Mouse (Mus musculus) kidney, adult 2 months (tissue): ENCODE measurements around the gene Cutal.
"Not testable (repeated sequence)": the region's sequence is repeated elsewhere in the genome, so short reads cannot be mapped to it uniquely, and the experiment has no call there.

Experiments
- CTCF ChIP-seq: fragments of 200-500 bp; conservative IDR thresholded peaks from 2 replicates; pipeline ENCODE4 v1.5.1; 2011; ENCODE audit warnings: low read depth, mild to moderate bottlenecking, control low read depth, low read length, moderate library complexity, mixed read lengths; ENCODE audit not compliant: insufficient read depth, insufficient read length
- POLR2A ChIP-seq: fragments of 200-500 bp; IDR thresholded peaks from one replicate; pipeline ENCODE4 v1.6.1; 2011; ENCODE audit warnings: low read depth, low read length, control low read depth

DNA sequence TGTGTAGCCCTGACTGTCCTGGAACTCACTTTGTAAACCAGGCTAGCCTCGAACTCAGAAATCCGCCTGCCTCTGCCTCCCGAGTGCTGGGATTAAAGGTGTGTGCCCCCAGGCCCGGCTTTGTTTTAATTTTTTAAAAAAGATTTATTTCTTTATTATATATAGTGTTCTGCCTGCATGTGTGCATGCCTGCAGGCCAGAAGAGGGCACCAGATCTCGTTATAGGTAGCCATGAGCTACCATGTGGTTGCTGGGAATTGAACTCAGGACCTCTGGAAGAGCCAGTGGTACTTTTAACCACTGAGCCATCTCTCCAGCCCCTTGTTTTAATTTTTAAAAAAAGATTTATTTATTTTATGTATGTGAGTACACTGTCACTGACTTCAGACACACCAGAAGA is 34.1 kb upstream of the Cutal start:
- TF ChIP-seq CTCF = peak; percentile 27; the same call in 1 of the 2 replicates
- TF ChIP-seq POLR2A = not testable (repeated sequence)
